Mouse (Mus musculus): ENCODE data around the gene Cntn3. TPM values are rescaled to one million over a fixed set of nuclear protein-coding genes. Genes with fewer than 3 reads are reported as not detected.
"Not testable (repeated sequence)": the region's sequence is repeated elsewhere in the genome, so short reads cannot be mapped to it uniquely, and the experiment has no call there.

Gene Cntn3
- 3.5 and 3.7 TPM in 2 replicates for polyA plus RNA-seq (2015; fragmentation: Nextera tagmentation; extraction: Ambion mirVana)

DNA sequence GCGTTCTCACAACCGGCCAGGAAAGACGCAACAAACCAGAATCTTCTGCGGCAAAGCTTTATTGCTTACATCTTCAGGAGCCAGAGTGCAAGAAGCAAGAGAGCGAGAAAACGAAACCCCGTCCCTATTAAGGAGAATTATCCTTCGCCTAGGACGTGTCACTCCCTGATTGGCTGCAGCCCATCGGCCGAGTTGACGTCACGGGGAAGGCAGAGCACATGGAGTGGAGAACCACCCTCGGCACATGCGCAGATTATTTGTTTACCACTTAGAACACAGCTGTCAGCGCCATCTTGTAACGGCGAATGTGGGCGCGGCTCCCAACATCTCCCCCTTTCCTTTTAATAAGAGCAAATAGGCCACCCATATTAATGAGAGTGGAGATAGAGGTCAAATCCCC, at the start of gene Cntn3:
Gene Cntn3 (minus strand): TSS at position 101 of the 400 bp plus-strand sequence.
- not testable (repeated sequence) for H3K4me3 ChIP-seq (replicated peaks); H3K9ac ChIP-seq (replicated peaks); H3K9me3 ChIP-seq (replicated peaks); H3K36me3 ChIP-seq; H3K4me1 ChIP-seq; H3K27me3 ChIP-seq (replicated peaks); H3K4me2 ChIP-seq; H3K27ac ChIP-seq (replicated peaks); ATAC-seq (ENCODE audit: low FRiP score)
- WGBS: over 99% methylated on average over 5 of the region's 20 CpGs

DNA sequence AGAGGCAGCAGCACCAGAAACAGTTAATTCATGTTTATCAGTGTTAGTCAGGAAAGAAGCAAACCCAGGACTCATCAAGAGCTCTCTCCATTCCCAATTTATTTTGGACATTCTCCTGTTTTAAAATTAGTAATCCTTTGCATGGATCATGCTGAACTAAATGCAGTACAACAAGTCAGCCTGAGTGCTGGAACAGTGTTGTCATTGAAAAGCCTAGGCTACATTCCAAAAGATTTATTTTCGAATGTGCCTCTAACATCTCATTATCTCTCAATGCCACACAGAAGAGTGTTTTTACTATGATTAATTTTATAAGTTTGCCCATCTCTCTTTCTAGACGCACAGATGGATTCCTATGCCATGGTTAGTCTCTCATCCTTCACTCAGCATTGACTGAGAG, 27.9 kb upstream of the Cntn3 start:
- H3K36me3 ChIP-seq: no peaks in the 10 kb centered on the region
- no peak for ATAC-seq (ENCODE audit: low FRiP score)
- H3K4me1 ChIP-seq: no peaks in the 10 kb centered on the region
- H3K9me3 ChIP-seq (replicated peaks): no peaks in the 10 kb centered on the region
- 70% methylated on average over 2 of the region's 2 CpGs for WGBS
- no peak overlapping the region for H3K27ac ChIP-seq (replicated peaks)
- H3K9ac ChIP-seq (replicated peaks): no peak overlapping the region
- H3K4me2 ChIP-seq: no peak overlapping the region
- H3K27me3 ChIP-seq (replicated peaks): no peaks in the 10 kb centered on the region
- no peak overlapping the region for H3K4me3 ChIP-seq (replicated peaks)

DNA sequence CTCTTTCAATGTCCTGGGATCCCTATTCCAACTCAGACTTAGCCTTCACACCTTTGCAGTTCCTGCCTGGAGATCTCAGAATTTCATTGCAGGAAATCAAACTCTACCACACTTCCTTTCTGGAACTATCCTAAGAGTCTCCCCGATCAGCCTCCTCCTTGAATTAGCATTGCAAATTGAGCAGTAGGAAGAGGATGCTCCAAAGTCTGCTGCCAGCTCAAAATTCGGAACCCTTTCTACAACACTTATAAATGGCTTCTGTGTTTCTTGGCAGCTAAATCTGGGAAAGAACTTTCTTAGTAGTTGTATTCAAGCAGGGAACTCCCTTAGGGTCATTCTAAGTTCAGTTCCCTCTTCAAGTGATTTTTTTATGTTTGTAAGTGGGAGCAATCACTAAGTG, 24.9 kb upstream of the Cntn3 start:
- Histone ChIP-seq H3K9me3 (replicated peaks) (no peaks in the 10 kb centered on the region), H3K27me3 (replicated peaks) (no peaks in the 10 kb centered on the region), H3K27ac (replicated peaks) (no peak overlapping the region), H3K4me1 (no peaks in the 10 kb centered on the region), H3K9ac (replicated peaks) (no peak overlapping the region), H3K4me2 (no peak overlapping the region), H3K36me3 (no peaks in the 10 kb centered on the region), H3K4me3 (replicated peaks) (no peak overlapping the region)
- no peak for ATAC-seq (ENCODE audit: low FRiP score)
- 58% methylated on average over 2 of the region's 2 CpGs for WGBS

DNA sequence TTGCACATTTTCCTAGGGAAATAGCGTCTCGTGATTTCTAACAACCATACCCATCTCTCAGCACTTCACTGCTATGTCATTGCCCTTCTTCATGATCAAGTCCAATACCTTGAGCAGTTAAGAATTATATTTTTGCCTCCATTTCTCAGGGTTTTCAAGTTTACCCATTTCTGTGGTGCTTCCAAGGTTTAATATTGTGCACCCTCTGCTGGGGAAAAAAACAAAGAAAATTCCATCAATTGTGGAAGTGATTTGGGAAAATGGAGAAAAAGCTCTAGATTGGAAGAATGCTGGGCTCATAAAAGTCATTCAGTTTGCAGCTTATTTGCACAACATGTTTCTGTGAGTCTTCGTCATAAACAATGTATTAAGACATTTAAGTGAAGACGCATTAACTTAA, 17.2 kb upstream of the Cntn3 start:
- Histone ChIP-seq H3K4me3 (replicated peaks) (no peak overlapping the region), H3K36me3 (no peaks in the 10 kb centered on the region), H3K9ac (replicated peaks) (no peak overlapping the region), H3K4me1 (no peaks in the 10 kb centered on the region), H3K9me3 (replicated peaks) (no peaks in the 10 kb centered on the region), H3K27ac (replicated peaks) (no peak overlapping the region), H3K4me2 (no peak overlapping the region), H3K27me3 (replicated peaks) (no peaks in the 10 kb centered on the region)
- WGBS: 93% methylated on average over 4 of the region's 4 CpGs
- ATAC-seq (ENCODE audit: low FRiP score): no peak

DNA sequence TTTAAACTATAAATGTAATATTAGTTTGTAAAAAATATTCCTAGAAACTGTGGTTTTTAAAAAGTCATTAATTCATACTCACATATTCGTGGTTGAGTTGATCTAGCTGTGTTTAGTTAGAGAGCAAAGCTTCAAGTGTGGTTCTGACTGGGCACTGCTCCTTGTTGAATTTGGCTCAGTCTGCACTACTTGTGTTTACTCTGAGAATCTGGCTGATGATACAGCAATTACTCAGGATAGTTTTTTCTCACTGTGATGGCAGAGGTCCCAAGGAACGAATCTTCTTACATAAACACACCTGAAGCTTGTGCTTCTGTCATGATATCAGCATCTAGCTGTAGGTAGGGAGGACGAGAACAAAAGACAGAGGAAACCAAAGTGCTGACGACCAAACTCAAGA, 16.4 kb upstream of the Cntn3 start:
- H3K36me3 ChIP-seq: no peaks in the 10 kb centered on the region
- H3K4me2 ChIP-seq: no peak overlapping the region
- H3K4me1 ChIP-seq: no peaks in the 10 kb centered on the region
- H3K9me3 ChIP-seq (replicated peaks): no peaks in the 10 kb centered on the region
- no peaks in the 10 kb centered on the region for H3K27me3 ChIP-seq (replicated peaks)
- no peak overlapping the region for H3K9ac ChIP-seq (replicated peaks)
- no peak overlapping the region for H3K4me3 ChIP-seq (replicated peaks)
- WGBS: 74% methylated on average over 4 of the region's 4 CpGs
- H3K27ac ChIP-seq (replicated peaks): no peak overlapping the region
- ATAC-seq (ENCODE audit: low FRiP score): no peak

DNA sequence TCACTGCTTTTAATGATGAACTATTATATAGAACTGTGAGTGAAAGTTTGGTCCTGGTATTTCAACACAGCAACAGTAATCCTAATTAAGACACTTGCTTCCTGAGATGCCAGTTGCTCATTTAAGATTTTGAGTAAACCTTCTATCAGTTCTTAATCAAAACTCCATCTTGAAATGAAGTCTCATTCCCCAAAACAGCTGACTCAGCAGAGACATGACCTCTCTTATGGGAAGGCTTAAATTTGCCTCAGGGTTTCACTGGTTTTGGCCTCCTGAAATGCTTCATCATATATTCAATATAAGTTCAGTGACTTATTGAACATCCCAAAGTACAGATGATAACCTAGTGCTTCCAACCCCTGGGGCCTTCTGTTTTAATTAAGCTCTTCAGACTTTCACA, 13.2 kb upstream of the Cntn3 start:
- H3K4me3 ChIP-seq (replicated peaks): no peak overlapping the region
- no peak for ATAC-seq (ENCODE audit: low FRiP score)
- no peak overlapping the region for H3K27ac ChIP-seq (replicated peaks)
- no peaks in the 10 kb centered on the region for H3K4me1 ChIP-seq
- H3K9me3 ChIP-seq (replicated peaks): no peaks in the 10 kb centered on the region
- no peaks in the 10 kb centered on the region for H3K27me3 ChIP-seq (replicated peaks)
- no peak overlapping the region for H3K9ac ChIP-seq (replicated peaks)
- H3K36me3 ChIP-seq: no peaks in the 10 kb centered on the region
- no peak overlapping the region for H3K4me2 ChIP-seq

DNA sequence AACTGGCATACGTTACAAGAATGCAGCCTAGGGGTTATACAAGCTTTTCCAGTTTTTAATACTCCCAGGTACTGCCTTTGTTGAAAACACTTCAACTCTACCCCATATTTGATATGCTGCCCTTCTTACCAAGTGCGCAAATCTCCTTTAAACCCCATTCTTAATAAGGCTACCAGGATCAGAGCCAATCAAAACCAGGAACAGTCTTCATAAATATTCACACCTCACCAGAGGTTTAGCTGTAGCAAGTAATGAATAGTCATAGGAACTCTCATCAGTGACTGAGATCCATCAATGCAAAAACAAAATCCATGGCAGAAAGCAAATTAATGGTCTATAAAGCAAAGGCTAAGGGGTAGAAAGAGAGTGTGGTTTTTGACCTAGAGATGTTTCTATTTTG, 10.7 kb upstream of the Cntn3 start:
- no peaks in the 10 kb centered on the region for H3K9me3 ChIP-seq (replicated peaks)
- no peak overlapping the region for H3K4me3 ChIP-seq (replicated peaks)
- H3K9ac ChIP-seq (replicated peaks): no peak overlapping the region
- H3K27ac ChIP-seq (replicated peaks): no peak overlapping the region
- no peaks in the 10 kb centered on the region for H3K36me3 ChIP-seq
- 83% methylated on average over 2 of the region's 2 CpGs for WGBS
- H3K4me2 ChIP-seq: no peak overlapping the region
- H3K27me3 ChIP-seq (replicated peaks): no peaks in the 10 kb centered on the region
- H3K4me1 ChIP-seq: no peaks in the 10 kb centered on the region
- no peak for ATAC-seq (ENCODE audit: low FRiP score)

DNA sequence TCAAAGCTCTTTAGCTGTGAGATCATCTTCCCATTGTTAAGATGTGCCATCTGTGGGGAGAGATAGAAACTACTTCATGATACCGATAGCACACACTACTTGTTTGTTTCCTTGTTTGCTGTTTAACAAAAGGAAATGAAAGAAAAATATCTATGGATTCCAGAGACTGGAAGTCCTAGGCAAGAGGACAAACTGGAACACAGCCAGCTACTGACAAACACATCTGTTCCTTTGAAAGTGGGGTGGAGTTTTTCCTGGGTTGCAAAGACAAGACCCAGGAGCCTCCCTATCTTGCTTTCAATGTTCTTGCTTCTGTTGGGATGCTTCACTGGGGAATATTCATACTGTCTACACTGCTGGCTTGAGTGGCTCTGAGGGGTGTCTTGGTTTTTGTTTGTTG, 5.4 kb downstream of the Cntn3 start:
- H3K9ac ChIP-seq (replicated peaks): no peak overlapping the region
- no peaks in the 10 kb centered on the region for H3K9me3 ChIP-seq (replicated peaks)
- no peak for ATAC-seq (ENCODE audit: low FRiP score)
- no peaks in the 10 kb centered on the region for H3K27me3 ChIP-seq (replicated peaks)
- peaks cover 15% of the 10 kb centered on the region for H3K4me1 ChIP-seq
- WGBS: 73% methylated on average over 1 of the region's 1 CpGs
- no peak overlapping the region for H3K4me3 ChIP-seq (replicated peaks)
- no peak overlapping the region for H3K27ac ChIP-seq (replicated peaks)
- no peak overlapping the region for H3K4me2 ChIP-seq
- no peaks in the 10 kb centered on the region for H3K36me3 ChIP-seq

DNA sequence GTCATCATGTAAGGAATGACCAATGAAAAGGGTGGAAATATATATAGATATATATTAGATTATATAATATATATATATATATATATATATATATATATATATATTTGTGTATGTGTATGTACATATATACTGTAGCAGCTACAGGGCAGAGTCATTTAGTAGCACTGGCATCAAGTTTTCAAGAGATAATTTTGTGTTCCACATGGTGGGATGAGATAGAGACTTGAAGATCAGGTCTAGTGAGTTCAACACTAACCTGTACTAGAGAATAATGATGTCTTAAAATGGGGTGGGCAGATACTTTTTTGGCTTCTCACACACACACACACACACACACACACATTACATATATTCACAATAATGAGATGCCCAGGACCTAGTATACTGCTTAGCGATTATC, 7.7 kb downstream of the Cntn3 start:
- no peak overlapping the region for H3K4me2 ChIP-seq
- no peak overlapping the region for H3K9ac ChIP-seq (replicated peaks)
- 86% methylated on average over 1 of the region's 1 CpGs for WGBS
- no peaks in the 10 kb centered on the region for H3K27me3 ChIP-seq (replicated peaks)
- H3K27ac ChIP-seq (replicated peaks): no peak overlapping the region
- no peaks in the 10 kb centered on the region for H3K9me3 ChIP-seq (replicated peaks)
- H3K4me1 ChIP-seq: peaks cover 16% of the 10 kb centered on the region
- H3K36me3 ChIP-seq: no peaks in the 10 kb centered on the region
- ATAC-seq (ENCODE audit: low FRiP score): no peak
- no peak overlapping the region for H3K4me3 ChIP-seq (replicated peaks)

DNA sequence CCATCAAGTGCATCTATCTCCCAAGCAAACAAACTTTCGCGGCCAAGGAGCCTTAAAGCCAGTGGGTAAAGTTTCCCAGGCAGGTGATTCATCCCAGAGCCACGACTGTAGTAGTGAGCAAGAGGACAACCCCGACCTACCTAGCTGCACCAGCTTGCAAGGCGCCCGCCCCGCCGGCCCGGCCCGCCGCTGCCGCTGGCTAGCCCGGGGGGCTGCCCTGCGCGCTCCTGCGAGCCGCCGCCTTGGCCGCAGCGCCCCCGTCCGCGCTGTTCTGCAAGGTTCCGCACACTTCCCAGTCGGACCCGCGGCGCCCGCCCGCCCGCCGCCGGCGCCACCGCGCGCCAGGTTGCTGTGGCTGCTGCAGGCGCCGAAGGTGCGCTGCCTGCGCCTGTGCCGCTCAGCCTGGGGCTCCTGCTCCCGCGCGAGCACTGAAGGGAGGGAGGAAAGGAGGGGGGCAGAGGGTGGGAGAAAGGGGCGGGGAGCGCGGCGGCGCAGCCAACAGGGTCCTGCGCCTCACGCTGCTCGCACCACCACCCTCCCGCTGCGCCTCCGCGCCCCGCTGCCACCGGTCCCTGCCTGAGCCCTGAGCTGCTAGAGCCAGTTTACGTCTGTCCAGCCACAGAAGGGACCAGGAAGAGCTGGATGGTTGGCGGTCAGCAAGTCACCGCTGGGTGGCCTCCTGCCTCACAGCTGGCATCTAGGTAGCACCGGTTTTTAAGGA, 8.7 kb downstream of the Cntn3 start:
- peak overlapping the region; percentile 72 for H3K4me3 ChIP-seq (replicated peaks)
- no peaks in the 10 kb centered on the region for H3K36me3 ChIP-seq
- H3K27me3 ChIP-seq (replicated peaks): no peaks in the 10 kb centered on the region
- H3K4me2 ChIP-seq: peak overlapping the region; percentile 89
- under 1% methylated on average over 47 of the region's 63 CpGs for WGBS
- H3K9ac ChIP-seq (replicated peaks): peak overlapping the region; percentile 40
- H3K27ac ChIP-seq (replicated peaks): peak overlapping the region; percentile 58
- peak; percentile 95 for ATAC-seq (ENCODE audit: low FRiP score)
- peaks cover 16% of the 10 kb centered on the region for H3K4me1 ChIP-seq
- no peaks in the 10 kb centered on the region for H3K9me3 ChIP-seq (replicated peaks)

DNA sequence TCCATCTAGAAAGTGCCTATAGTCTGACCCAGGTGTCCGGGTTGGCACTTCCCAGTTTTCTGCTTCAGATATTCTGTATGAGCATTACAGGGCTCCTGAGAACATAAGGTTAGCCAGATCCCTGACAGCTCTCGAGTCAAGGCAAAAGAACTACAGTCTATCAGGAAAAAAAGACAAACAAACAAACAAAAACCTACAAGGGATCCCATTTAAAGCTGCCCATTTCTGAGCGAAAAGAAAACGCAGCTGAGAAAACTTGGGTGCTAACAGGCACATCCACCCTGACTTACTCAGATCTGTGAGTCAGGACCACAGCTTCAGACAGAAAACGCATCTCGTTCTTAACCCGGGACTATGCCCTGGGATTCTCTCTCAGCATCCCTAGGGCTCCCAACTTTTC, 9.5 kb downstream of the Cntn3 start:
- Histone ChIP-seq H3K4me2 (peak overlapping the region; percentile 89), H3K27ac (replicated peaks) (peak overlapping the region; percentile 58; the same call in 1 of the 2 replicates), H3K36me3 (no peaks in the 10 kb centered on the region), H3K4me3 (replicated peaks) (peak overlapping the region; percentile 72), H3K9me3 (replicated peaks) (no peaks in the 10 kb centered on the region), H3K9ac (replicated peaks) (peak overlapping the region; percentile 40), H3K4me1 (peaks cover 16% of the 10 kb centered on the region), H3K27me3 (replicated peaks) (no peaks in the 10 kb centered on the region)
- 4% methylated on average over 7 of the region's 7 CpGs for WGBS
- no peak for ATAC-seq (ENCODE audit: low FRiP score)

DNA sequence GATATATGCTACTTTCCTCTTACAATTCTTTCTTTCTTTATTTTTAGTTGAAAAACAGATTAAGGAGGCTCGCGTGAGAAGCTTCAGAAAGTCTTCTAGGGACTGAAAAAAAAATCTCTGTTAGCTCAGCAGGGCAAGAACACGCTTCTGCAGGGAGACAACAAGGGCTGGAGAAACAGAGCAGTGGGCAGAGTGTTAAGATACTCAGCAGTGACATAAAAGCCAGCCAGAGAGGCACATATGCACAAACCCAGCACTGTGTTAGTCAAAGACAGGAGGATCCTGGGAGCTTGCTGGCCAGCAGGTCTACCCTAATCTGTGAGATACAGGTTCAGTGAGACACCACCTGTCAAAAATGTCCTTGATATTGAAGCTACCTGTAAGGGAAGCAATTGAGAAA, 15.4 kb downstream of the Cntn3 start:
- Histone ChIP-seq H3K4me3 (replicated peaks) (no peak overlapping the region), H3K27me3 (replicated peaks) (no peaks in the 10 kb centered on the region), H3K36me3 (no peaks in the 10 kb centered on the region), H3K27ac (replicated peaks) (no peak overlapping the region), H3K4me2 (no peak overlapping the region), H3K9me3 (replicated peaks) (no peaks in the 10 kb centered on the region), H3K9ac (replicated peaks) (no peak overlapping the region), H3K4me1 (0 out of 2 replicates have a peak, but pooled peaks cover under 1% of the 10 kb centered on the region)
- 86% methylated on average over 3 of the region's 3 CpGs for WGBS
- no peak for ATAC-seq (ENCODE audit: low FRiP score)
